Mouse (Mus musculus) embryonic facial prominence, embryonic 10.5 days (tissue): ENCODE data around the gene Gpr18. TPM values are rescaled to one million over a fixed set of nuclear protein-coding genes. Genes with fewer than 3 reads are reported as not detected.
A peak's percentile ranks its signal among the peaks of the same experiment; 100 is the strongest.

ENCODE experiments used
- DNase-seq: peaks from one replicate; pipeline ENCODE4 v3.0.0-alpha.2; 2017; ENCODE audit warnings: low spot score
- H3K27ac ChIP-seq: fragments of 300-500 bp; sonication (generic); replicated peaks from 2 replicates; pipeline ENCODE4 v1.5.1; 2016; ENCODE audit warnings: mild to moderate bottlenecking
- H3K27me3 ChIP-seq: fragments of 300-500 bp; sonication (generic); replicated peaks from 2 replicates; pipeline ENCODE4 v1.6.1; 2016; ENCODE audit warnings: low read depth, mild to moderate bottlenecking; ENCODE audit not compliant: poor library complexity, severe bottlenecking
- H3K36me3 ChIP-seq: fragments of 300-500 bp; sonication (generic); replicated peaks from 2 replicates; pipeline ENCODE4 v1.6.1; 2016; ENCODE audit warnings: mild to moderate bottlenecking, moderate library complexity
- H3K4me1 ChIP-seq: fragments of 300-500 bp; sonication (generic); 2 replicates; pipeline ENCODE4 v1.6.1; 2016
- H3K4me3 ChIP-seq: fragments of 300-500 bp; sonication (generic); 2 replicates; pipeline ENCODE4 v1.5.1; 2016; ENCODE audit warnings: mild to moderate bottlenecking, moderate library complexity
- H3K9me3 ChIP-seq: fragments of 300-500 bp; sonication (generic); 2 replicates; pipeline ENCODE4 v1.6.1; 2016; ENCODE audit warnings: mild to moderate bottlenecking
- WGBS: fragments of 180-500 bp; shearing (Covaris S2); methylation state at CpG from one replicate; pipeline ENCODE4 v1.1.7; 2016; 5-methylcytosine and 5-hydroxymethylcytosine counted together
- polyA plus RNA-seq: library from polyadenylated mRNA; unstranded; fragments of >200 nt; fragmentation: Nextera tagmentation; extraction: Ambion mirVana; gene quantifications from 2 replicates; pipeline ENCODE4 v1.2.1, GENCODE M21; 2016

The Gpr18 gene
- polyA plus RNA-seq, 1 experiment from 2014 or later = 0.22 TPM

GRCm38 (mm10) chr14:121946728-121947127, 31.1 kb upstream of the Gpr18 start:
- DNase-seq = no peak
- H3K27ac ChIP-seq = no peak overlapping the region
- H3K27me3 ChIP-seq = no peaks in the 10 kb centered on the region
- no peaks in the 10 kb centered on the region for H3K4me1 ChIP-seq
- 73% methylated on average over 8 of the region's 8 CpGs for WGBS
- H3K4me3 ChIP-seq = no peak overlapping the region
- peaks cover 7% of the 10 kb centered on the region; the same call in 1 of the 2 replicates for H3K9me3 ChIP-seq
- H3K36me3 ChIP-seq = no peaks in the 10 kb centered on the region

- no peaks in the 10 kb centered on the region for H3K36me3 ChIP-seq
- no peaks in the 10 kb centered on the region for H3K4me1 ChIP-seq
- H3K27me3 ChIP-seq = no peaks in the 10 kb centered on the region
- 84% methylated on average over 5 of the region's 5 CpGs for WGBS
- H3K9me3 ChIP-seq = peaks cover 7% of the 10 kb centered on the region; the same call in 1 of the 2 replicates
- H3K4me3 ChIP-seq = no peak overlapping the region
- H3K27ac ChIP-seq = no peak overlapping the region
- DNase-seq = no peak
These were observed 30.6 kb upstream of the Gpr18 start for GRCm38 (mm10) chr14:121946131-121946530.

- Histone ChIP-seq H3K36me3 (peaks cover 19% of the 10 kb centered on the region), H3K4me3 (no peak overlapping the region), H3K4me1 (no peaks in the 10 kb centered on the region), H3K27ac (no peak overlapping the region), H3K27me3 (no peaks in the 10 kb centered on the region), H3K9me3 (peaks cover 7% of the 10 kb centered on the region; the same call in 1 of the 2 replicates)
- no peak for DNase-seq
- WGBS = 90% methylated on average over 3 of the region's 3 CpGs
These were observed 24.0 kb upstream of the Gpr18 start for GRCm38 (mm10) chr14:121939582-121939981.

GRCm38 (mm10) chr14:121938256-121939191, 22.9 kb upstream of the Gpr18 start:
- WGBS = 93% methylated on average over 11 of the region's 11 CpGs
- Histone ChIP-seq H3K4me3 (no peak overlapping the region), H3K36me3 (peaks cover 29% of the 10 kb centered on the region), H3K27ac (no peak overlapping the region), H3K4me1 (no peaks in the 10 kb centered on the region), H3K27me3 (no peaks in the 10 kb centered on the region), H3K9me3 (peaks cover 5% of the 10 kb centered on the region; the same call in 1 of the 2 replicates)
- no peak for DNase-seq

- H3K4me1 ChIP-seq = no peaks in the 10 kb centered on the region
- no peak overlapping the region for H3K4me3 ChIP-seq
- no peaks in the 10 kb centered on the region for H3K27me3 ChIP-seq
- peaks cover 31% of the 10 kb centered on the region for H3K36me3 ChIP-seq
- no peak for DNase-seq
- WGBS = 86% methylated on average over 11 of the region's 11 CpGs
- peaks cover under 1% of the 10 kb centered on the region; the same call in 1 of the 2 replicates for H3K9me3 ChIP-seq
- no peak overlapping the region for H3K27ac ChIP-seq
These were observed 22.1 kb upstream of the Gpr18 start for GRCm38 (mm10) chr14:121937601-121938255.

- no peaks in the 10 kb centered on the region for H3K9me3 ChIP-seq
- H3K4me3 ChIP-seq = no peak overlapping the region
- no peak overlapping the region for H3K27ac ChIP-seq
- peaks cover 31% of the 10 kb centered on the region for H3K36me3 ChIP-seq
- H3K4me1 ChIP-seq = no peaks in the 10 kb centered on the region
- no peaks in the 10 kb centered on the region for H3K27me3 ChIP-seq
- 77% methylated on average over 8 of the region's 8 CpGs for WGBS
- DNase-seq = no peak
These were observed 21.3 kb upstream of the Gpr18 start for GRCm38 (mm10) chr14:121936856-121937255.

- WGBS = 95% methylated on average over 4 of the region's 4 CpGs
These were observed 20.8 kb upstream of the Gpr18 start for GRCm38 (mm10) chr14:121936356-121936755.

GRCm38 (mm10) chr14:121934597-121934946, 19.0 kb upstream of the Gpr18 start:
- H3K9me3 ChIP-seq = no peaks in the 10 kb centered on the region
- H3K36me3 ChIP-seq = peaks cover 31% of the 10 kb centered on the region
- H3K4me1 ChIP-seq = peaks cover 4% of the 10 kb centered on the region
- H3K4me3 ChIP-seq = no peak overlapping the region
- 90% methylated on average over 5 of the region's 5 CpGs for WGBS
- no peaks in the 10 kb centered on the region for H3K27me3 ChIP-seq
- DNase-seq = no peak
- H3K27ac ChIP-seq = no peak overlapping the region

More at GRCm38 (mm10) chr14:121936356-121936755, 20.8 kb upstream of the Gpr18 start:
- DNase-seq = no peak
- Histone ChIP-seq H3K27me3 (no peaks in the 10 kb centered on the region), H3K4me1 (peaks cover 4% of the 10 kb centered on the region), H3K36me3 (peaks cover 31% of the 10 kb centered on the region), H3K4me3 (no peak overlapping the region), H3K9me3 (no peaks in the 10 kb centered on the region), H3K27ac (no peak overlapping the region)

- peaks cover 31% of the 10 kb centered on the region for H3K36me3 ChIP-seq
- no peak for DNase-seq
- H3K9me3 ChIP-seq = no peaks in the 10 kb centered on the region
- H3K4me1 ChIP-seq = peaks cover 4% of the 10 kb centered on the region
- 91% methylated on average over 7 of the region's 7 CpGs for WGBS
- no peak overlapping the region for H3K4me3 ChIP-seq
- H3K27me3 ChIP-seq = no peaks in the 10 kb centered on the region
- H3K27ac ChIP-seq = no peak overlapping the region
These were observed 18.5 kb upstream of the Gpr18 start for GRCm38 (mm10) chr14:121933906-121934596.

- 85% methylated on average over 4 of the region's 4 CpGs for WGBS
- no peak overlapping the region; the same call in 1 of the 2 replicates for H3K27ac ChIP-seq
- no peak for DNase-seq
- no peaks in the 10 kb centered on the region for H3K9me3 ChIP-seq
- H3K27me3 ChIP-seq = no peaks in the 10 kb centered on the region
- peaks cover 4% of the 10 kb centered on the region for H3K4me1 ChIP-seq
- peaks cover 30% of the 10 kb centered on the region for H3K36me3 ChIP-seq
- H3K4me3 ChIP-seq = no peak overlapping the region
These were observed 16.6 kb upstream of the Gpr18 start for GRCm38 (mm10) chr14:121932180-121932579.

- WGBS = 90% methylated on average over 3 of the region's 3 CpGs
- no peak overlapping the region for H3K27ac ChIP-seq
- peak; percentile 3 for DNase-seq
These were observed 16.0 kb upstream of the Gpr18 start for GRCm38 (mm10) chr14:121931594-121931993.

GRCm38 (mm10) chr14:121930731-121931383, 15.3 kb upstream of the Gpr18 start:
- DNase-seq = peak; percentile 5
- Histone ChIP-seq H3K27me3 (no peaks in the 10 kb centered on the region), H3K4me1 (peaks cover 4% of the 10 kb centered on the region), H3K9me3 (no peaks in the 10 kb centered on the region), H3K4me3 (no peak overlapping the region), H3K36me3 (peaks cover 23% of the 10 kb centered on the region), H3K27ac (no peak overlapping the region)
- WGBS = 86% methylated on average over 7 of the region's 7 CpGs

More at GRCm38 (mm10) chr14:121931594-121931993, 16.0 kb upstream of the Gpr18 start:
- Histone ChIP-seq H3K4me1 (peaks cover 4% of the 10 kb centered on the region), H3K36me3 (peaks cover 27% of the 10 kb centered on the region), H3K9me3 (no peaks in the 10 kb centered on the region), H3K4me3 (no peak overlapping the region), H3K27me3 (no peaks in the 10 kb centered on the region)
